Mouse (Mus musculus): ENCODE results near the gene 1700016D06Rik. TPM values are rescaled to one million over a fixed set of nuclear protein-coding genes. Genes with fewer than 3 reads are reported as not detected.
"Not testable (repeated sequence)": the region's sequence is repeated elsewhere in the genome, so short reads cannot be mapped to it uniquely, and the experiment has no call there.

The 1700016D06Rik gene
- polyA plus RNA-seq, 1 experiment = not detected

DNA sequence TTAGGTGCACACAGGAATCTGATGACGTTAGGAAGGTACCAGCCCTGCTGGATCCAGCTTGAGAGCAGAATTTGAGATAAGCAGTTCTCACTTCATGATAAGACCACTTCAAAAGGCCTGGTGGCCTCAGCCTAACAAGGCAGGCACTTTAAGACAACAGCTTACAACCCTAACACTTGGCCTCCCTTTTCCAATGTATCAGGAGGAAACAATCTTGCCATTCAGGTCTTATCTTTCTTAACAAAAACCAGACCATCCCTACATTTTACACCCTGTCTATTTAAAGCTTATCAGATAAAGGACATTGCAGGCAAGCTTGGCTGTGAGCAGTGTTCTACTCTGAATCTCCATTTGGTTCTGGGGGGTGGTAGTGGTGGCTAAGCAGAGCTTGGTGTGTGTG is 8.4 kb downstream of the 1700016D06Rik start:
- H3K4me3 ChIP-seq (replicated peaks) = no peak overlapping the region
- H3K4me1 ChIP-seq (ENCODE audit: control insufficient read depth) = no peaks in the 10 kb centered on the region
- TF ChIP-seq GATA1 (IDR thresholded peaks at IDR 0.05; ENCODE audit: low read length) = no peak
- no peak for TF ChIP-seq TAL1 (IDR thresholded peaks at IDR 0.05; ENCODE audit: low read length)
- no peaks in the 10 kb centered on the region for H3K27me3 ChIP-seq (ENCODE audit: control insufficient read depth)
- H3K9me3 ChIP-seq (ENCODE audit: control insufficient read depth, low read length) = no peaks in the 10 kb centered on the region
- no peaks in the 10 kb centered on the region for H3K36me3 ChIP-seq (ENCODE audit: control insufficient read depth)

DNA sequence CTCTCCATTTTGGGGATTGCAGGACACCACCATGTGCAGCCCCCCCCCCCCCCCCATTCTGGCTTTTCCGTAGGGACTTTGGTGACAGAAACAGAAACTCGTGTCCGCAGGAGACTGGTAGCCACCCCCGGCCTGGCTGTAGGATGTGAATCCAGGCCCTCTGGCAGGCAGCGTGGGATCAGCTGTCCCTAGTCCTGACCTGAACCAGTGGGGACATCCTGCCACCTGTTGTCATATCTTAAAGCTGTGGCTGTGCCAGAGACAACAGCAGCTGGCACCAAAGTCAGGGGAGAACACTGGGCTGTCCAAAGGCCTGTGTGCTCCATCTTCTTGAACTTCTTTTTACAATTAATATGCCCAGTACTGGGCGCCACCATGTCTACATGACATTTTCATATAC is 9.1 kb downstream of the 1700016D06Rik start:
- no peaks in the 10 kb centered on the region for H3K4me1 ChIP-seq (ENCODE audit: control insufficient read depth)
- TF ChIP-seq GATA1 (IDR thresholded peaks at IDR 0.05; ENCODE audit: low read length) (no peak), TAL1 (IDR thresholded peaks at IDR 0.05; ENCODE audit: low read length) (no peak)
- no peak overlapping the region for H3K4me3 ChIP-seq (replicated peaks)
- no peaks in the 10 kb centered on the region; the same call in 1 of the 2 replicates for H3K9me3 ChIP-seq (ENCODE audit: control insufficient read depth, low read length)
- no peaks in the 10 kb centered on the region for H3K27me3 ChIP-seq (ENCODE audit: control insufficient read depth)
- H3K36me3 ChIP-seq (ENCODE audit: control insufficient read depth) = no peaks in the 10 kb centered on the region

- TF ChIP-seq TAL1 (IDR thresholded peaks at IDR 0.05; ENCODE audit: low read length) (no peak), GATA1 (IDR thresholded peaks at IDR 0.05; ENCODE audit: low read length) (no peak)
- no peaks in the 10 kb centered on the region for H3K36me3 ChIP-seq (ENCODE audit: control insufficient read depth)
Observed at GRCm38 (mm10) chr8:11691284-11691683, 9.6 kb downstream of the 1700016D06Rik start.

DNA sequence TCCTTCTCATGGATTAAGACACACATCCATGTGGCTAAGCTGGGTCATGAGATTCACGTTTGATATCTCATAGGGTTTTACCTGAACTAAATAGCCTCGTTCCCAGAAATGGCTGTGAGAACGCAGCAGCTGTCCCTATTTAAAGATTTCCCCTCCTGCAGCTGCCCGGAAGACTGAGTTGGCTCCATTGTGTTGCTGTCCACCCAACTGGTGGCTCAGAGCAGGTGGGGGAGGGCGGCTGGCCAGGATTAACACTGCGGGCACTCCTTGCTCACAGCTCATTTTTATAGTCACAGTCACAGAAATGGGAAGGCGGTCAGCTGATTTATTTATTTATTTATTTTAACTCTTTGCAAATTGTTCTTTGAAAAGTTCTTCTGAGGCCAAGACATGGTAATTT is 10.9 kb downstream of the 1700016D06Rik start:
- no peak for TF ChIP-seq GATA1 (IDR thresholded peaks at IDR 0.05; ENCODE audit: low read length)
- TF ChIP-seq TAL1 (IDR thresholded peaks at IDR 0.05; ENCODE audit: low read length) = no peak
- no peaks in the 10 kb centered on the region for H3K27me3 ChIP-seq (ENCODE audit: control insufficient read depth)
- no peak overlapping the region for H3K4me3 ChIP-seq (replicated peaks)
- H3K4me1 ChIP-seq (ENCODE audit: control insufficient read depth) = no peaks in the 10 kb centered on the region
- peaks cover 3% of the 10 kb centered on the region for H3K9me3 ChIP-seq (ENCODE audit: control insufficient read depth, low read length)
- no peaks in the 10 kb centered on the region for H3K36me3 ChIP-seq (ENCODE audit: control insufficient read depth)

More at GRCm38 (mm10) chr8:11691284-11691683, 9.6 kb downstream of the 1700016D06Rik start:
- H3K9me3 ChIP-seq (ENCODE audit: control insufficient read depth, low read length) = no peaks in the 10 kb centered on the region; the same call in 1 of the 2 replicates
- H3K4me1 ChIP-seq (ENCODE audit: control insufficient read depth) = no peaks in the 10 kb centered on the region
- no peak overlapping the region for H3K4me3 ChIP-seq (replicated peaks)
- no peaks in the 10 kb centered on the region for H3K27me3 ChIP-seq (ENCODE audit: control insufficient read depth)

GRCm38 (mm10) chr8:11687251-11687650 is 13.6 kb downstream of the 1700016D06Rik start:
- TF ChIP-seq TAL1 (IDR thresholded peaks at IDR 0.05; ENCODE audit: low read length) (no peak), GATA1 (IDR thresholded peaks at IDR 0.05; ENCODE audit: low read length) (no peak)
- H3K4me3 ChIP-seq (replicated peaks) = no peak overlapping the region
- no peaks in the 10 kb centered on the region for H3K27me3 ChIP-seq (ENCODE audit: control insufficient read depth)
- peaks cover 3% of the 10 kb centered on the region for H3K9me3 ChIP-seq (ENCODE audit: control insufficient read depth, low read length)
- H3K4me1 ChIP-seq (ENCODE audit: control insufficient read depth) = no peaks in the 10 kb centered on the region
- no peaks in the 10 kb centered on the region for H3K36me3 ChIP-seq (ENCODE audit: control insufficient read depth)

DNA sequence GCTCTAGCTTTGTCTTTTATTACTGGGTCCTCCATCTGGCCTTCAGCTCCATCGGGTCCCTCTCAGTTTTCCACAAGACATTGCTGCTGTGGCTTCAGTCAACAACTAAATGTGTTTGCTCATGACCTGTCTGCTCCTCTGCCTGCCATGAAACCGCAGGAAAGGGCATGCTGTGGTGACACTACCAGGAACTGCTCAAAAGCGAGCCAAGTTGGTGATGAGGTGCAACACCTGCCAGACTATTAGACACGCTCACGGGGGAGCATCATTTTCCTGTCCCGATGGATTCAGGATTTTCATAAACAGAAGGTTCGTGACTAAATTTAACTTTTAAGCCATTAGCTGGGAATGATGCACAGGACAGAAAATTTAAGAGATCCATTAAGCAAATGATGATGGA is 16.3 kb downstream of the 1700016D06Rik start:
- Histone ChIP-seq H3K4me1 (ENCODE audit: control insufficient read depth) (no peaks in the 10 kb centered on the region), H3K27me3 (ENCODE audit: control insufficient read depth) (no peaks in the 10 kb centered on the region), H3K4me3 (replicated peaks) (no peak overlapping the region), H3K9me3 (ENCODE audit: control insufficient read depth, low read length) (peaks cover 3% of the 10 kb centered on the region), H3K36me3 (ENCODE audit: control insufficient read depth) (no peaks in the 10 kb centered on the region)
- no peak for TF ChIP-seq TAL1 (IDR thresholded peaks at IDR 0.05; ENCODE audit: low read length)
- TF ChIP-seq GATA1 (IDR thresholded peaks at IDR 0.05; ENCODE audit: low read length) = no peak

- Histone ChIP-seq H3K27me3 (ENCODE audit: control insufficient read depth) (no peaks in the 10 kb centered on the region), H3K36me3 (ENCODE audit: control insufficient read depth) (no peaks in the 10 kb centered on the region), H3K9me3 (ENCODE audit: control insufficient read depth, low read length) (no peaks in the 10 kb centered on the region), H3K4me1 (ENCODE audit: control insufficient read depth) (no peaks in the 10 kb centered on the region), H3K4me3 (replicated peaks) (no peak overlapping the region)
- TF ChIP-seq GATA1 (IDR thresholded peaks at IDR 0.05; ENCODE audit: low read length) (no peak), TAL1 (IDR thresholded peaks at IDR 0.05; ENCODE audit: low read length) (no peak)
Observed at GRCm38 (mm10) chr8:11668308-11668707, 32.6 kb downstream of the 1700016D06Rik start.

DNA sequence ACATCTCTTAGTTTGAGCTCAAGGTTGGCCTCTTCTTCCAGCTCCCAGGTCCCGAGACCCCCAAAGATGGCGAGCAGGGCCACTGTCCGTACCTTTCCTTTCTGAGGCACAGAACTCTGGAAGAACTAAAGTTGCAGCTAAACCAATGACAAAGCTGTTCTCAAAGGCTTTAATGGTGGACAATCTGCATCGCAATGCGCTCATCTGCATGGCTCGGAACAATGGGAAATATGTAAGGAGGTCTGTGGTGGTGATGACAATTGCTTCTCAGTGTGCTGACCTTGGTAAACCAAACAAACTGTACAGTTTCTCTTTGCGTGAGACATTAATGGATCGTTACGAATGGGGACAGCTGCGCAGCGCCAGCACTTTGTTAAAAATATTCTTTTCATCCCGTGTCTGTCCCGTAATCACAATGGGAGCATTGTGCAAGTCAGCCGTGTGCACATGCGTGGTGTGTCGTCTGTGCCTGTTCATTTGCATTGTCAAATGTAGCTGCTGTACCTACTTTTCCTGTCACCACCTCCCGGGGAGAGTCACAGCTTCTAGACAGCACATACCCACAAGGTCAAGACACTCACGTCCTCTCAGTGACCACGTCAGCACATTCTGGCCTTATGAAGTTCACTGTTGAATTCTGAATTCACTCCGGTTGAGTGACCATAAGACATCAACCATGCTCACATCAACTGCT is 34.7 kb downstream of the 1700016D06Rik start:
- H3K27me3 ChIP-seq (ENCODE audit: control insufficient read depth); H3K4me3 ChIP-seq (replicated peaks); H3K36me3 ChIP-seq (ENCODE audit: control insufficient read depth); H3K4me1 ChIP-seq (ENCODE audit: control insufficient read depth); H3K9me3 ChIP-seq (ENCODE audit: control insufficient read depth, low read length): not testable (repeated sequence)

DNA sequence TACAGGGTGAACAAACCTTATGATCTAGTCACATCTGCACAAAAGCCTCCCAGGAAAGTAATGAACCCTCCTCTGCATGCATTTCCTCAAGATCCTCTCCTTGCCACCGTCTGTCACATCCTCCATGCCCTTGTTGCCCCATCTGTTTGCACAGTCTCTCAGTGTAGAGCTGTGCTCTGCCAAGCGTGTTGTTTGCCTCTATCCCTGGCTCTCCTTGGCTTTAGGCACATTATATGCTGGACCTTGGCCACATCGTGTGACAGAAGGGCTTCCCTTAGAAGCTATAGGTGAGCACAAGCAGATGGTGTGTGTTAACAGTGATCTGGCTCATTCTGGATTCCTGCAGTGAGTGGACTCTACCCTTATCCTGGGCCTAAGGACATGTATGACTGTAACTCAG is 38.9 kb downstream of the 1700016D06Rik start:
- Histone ChIP-seq H3K4me1 (ENCODE audit: control insufficient read depth) (no peaks in the 10 kb centered on the region), H3K36me3 (ENCODE audit: control insufficient read depth) (no peaks in the 10 kb centered on the region), H3K9me3 (ENCODE audit: control insufficient read depth, low read length) (no peaks in the 10 kb centered on the region), H3K4me3 (replicated peaks) (no peak overlapping the region), H3K27me3 (ENCODE audit: control insufficient read depth) (no peaks in the 10 kb centered on the region)
- no peak for TF ChIP-seq GATA1 (IDR thresholded peaks at IDR 0.05; ENCODE audit: low read length)

DNA sequence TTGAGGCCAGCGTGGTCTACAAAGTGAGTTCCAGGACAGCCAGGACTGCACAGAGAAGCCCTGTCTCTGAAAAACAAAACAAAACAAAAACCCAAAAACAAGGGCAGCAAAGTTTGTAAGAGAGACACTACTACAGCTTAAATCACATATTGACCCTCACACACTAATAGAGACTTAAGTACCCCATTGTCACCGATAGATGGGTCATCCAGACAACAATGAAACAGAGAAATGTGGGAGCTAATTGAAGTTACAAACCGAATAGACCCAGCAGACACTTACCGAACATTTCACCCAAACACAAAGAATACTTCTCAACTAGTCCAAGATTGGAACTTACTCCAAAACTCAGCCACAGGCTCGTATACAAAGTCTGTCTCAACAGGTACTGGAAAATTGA is 50.8 kb downstream of the 1700016D06Rik start:
- TF ChIP-seq GATA1 (IDR thresholded peaks at IDR 0.05; ENCODE audit: low read length) = no peak
- no peaks in the 10 kb centered on the region for H3K36me3 ChIP-seq (ENCODE audit: control insufficient read depth)

More for the DNA sequence above, 50.8 kb downstream of the 1700016D06Rik start:
- H3K9me3 ChIP-seq (ENCODE audit: control insufficient read depth, low read length) = no peaks in the 10 kb centered on the region
- no peaks in the 10 kb centered on the region for H3K4me1 ChIP-seq (ENCODE audit: control insufficient read depth)
- no peak overlapping the region for H3K4me3 ChIP-seq (replicated peaks)
- H3K27me3 ChIP-seq (ENCODE audit: control insufficient read depth) = no peaks in the 10 kb centered on the region
